Mouse (Mus musculus): ENCODE measurements at regions not wholly inside any gene's neighbourhood (a gene's known extent, or its start where the extent isn't known, plus 50 kb on each side); places are given as distances from the start of the nearest gene placed in this dataset. TPM values are rescaled to one million over a fixed set of nuclear protein-coding genes. Genes with fewer than 3 reads are reported as not detected.

DNA sequence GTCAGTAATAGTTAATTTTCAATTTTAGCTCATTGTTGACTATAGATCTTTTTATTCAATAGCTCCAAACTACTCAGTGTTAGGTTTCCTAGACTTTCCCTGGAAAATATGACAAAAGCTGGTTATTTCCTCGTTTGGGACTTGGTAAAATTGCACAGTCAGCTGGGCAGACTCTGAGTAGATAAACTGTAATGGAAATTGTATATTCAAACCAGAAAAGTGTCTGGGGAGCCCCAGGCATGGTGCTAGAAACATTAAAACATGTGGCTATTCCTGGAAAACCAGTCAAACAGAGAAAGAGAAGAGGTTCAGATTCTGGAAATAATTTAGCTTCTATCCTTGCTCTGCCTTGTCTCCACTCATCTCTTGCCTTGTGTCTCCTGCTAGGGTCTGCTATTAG is 66.4 kb upstream of the Cxxc4 start:
- no peaks in the 10 kb centered on the region for H3K27me3 ChIP-seq (ENCODE audit: control insufficient read depth, insufficient read depth, low read length)
- no peaks in the 10 kb centered on the region for H3K4me1 ChIP-seq (ENCODE audit: control insufficient read depth in 2 of 2, insufficient read depth in 2 of 2, low read length in 2 of 2)
- H3K36me3 ChIP-seq (ENCODE audit: control insufficient read depth, insufficient read depth, low read length): no peaks in the 10 kb centered on the region
- no peak overlapping the region for H3K4me3 ChIP-seq (ENCODE audit: control insufficient read depth in 1 of 2, insufficient read depth in 1 of 2, low read depth in 1 of 2, low read length in 2 of 2)
- no peak overlapping the region for H3K27ac ChIP-seq (replicated peaks in 1 of 2; ENCODE audit: control insufficient read depth in 1 of 2, insufficient read depth in 1 of 2, low read depth in 2 of 2, low read length in 2 of 2)
- H3K4me2 ChIP-seq (ENCODE audit: low read length): no peak overlapping the region
- H3K9ac ChIP-seq (ENCODE audit: low read length): no peak overlapping the region
- no peak for ATAC-seq (ENCODE audit: insufficient number of reproducible peaks, insufficient read depth, low FRiP score, low read depth)
- no peaks in the 10 kb centered on the region for H3K9me3 ChIP-seq (ENCODE audit: control insufficient read depth, low read length)
- 33% methylated on average over 1 of the region's 1 CpGs for WGBS

DNA sequence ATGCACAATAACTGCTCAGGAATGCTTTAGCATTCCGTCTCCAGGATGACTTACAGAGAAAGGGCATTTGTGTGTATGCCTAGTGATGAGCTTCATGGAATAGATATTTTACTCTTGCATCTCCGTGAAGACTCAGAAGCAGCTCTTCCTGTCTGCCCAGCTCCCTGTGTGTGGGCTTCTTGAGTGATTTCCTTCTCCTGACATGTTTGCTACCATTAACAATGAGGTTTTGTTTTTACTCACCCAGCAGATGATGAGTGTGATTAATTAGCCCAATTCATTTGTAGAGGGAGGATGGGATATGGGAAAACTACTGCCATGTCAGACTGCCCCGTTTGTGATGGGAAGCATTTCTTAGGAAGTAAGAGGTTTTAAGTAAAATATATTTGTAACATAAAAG is 63.9 kb upstream of the Cxxc4 start:
- no peak overlapping the region for H3K4me2 ChIP-seq (ENCODE audit: low read length)
- H3K4me1 ChIP-seq (ENCODE audit: control insufficient read depth in 2 of 2, insufficient read depth in 2 of 2, low read length in 2 of 2): no peaks in the 10 kb centered on the region
- no peak overlapping the region for H3K9ac ChIP-seq (ENCODE audit: low read length)
- no peaks in the 10 kb centered on the region for H3K36me3 ChIP-seq (ENCODE audit: control insufficient read depth, insufficient read depth, low read length)
- no peaks in the 10 kb centered on the region for H3K9me3 ChIP-seq (ENCODE audit: control insufficient read depth, low read length)
- H3K4me3 ChIP-seq (ENCODE audit: control insufficient read depth in 1 of 2, insufficient read depth in 1 of 2, low read depth in 1 of 2, low read length in 2 of 2): no peak overlapping the region
- H3K27me3 ChIP-seq (ENCODE audit: control insufficient read depth, insufficient read depth, low read length): no peaks in the 10 kb centered on the region
- 54% methylated on average over 3 of the region's 3 CpGs for WGBS
- ATAC-seq (ENCODE audit: insufficient number of reproducible peaks, insufficient read depth, low FRiP score, low read depth): no peak
- H3K27ac ChIP-seq (replicated peaks in 1 of 2; ENCODE audit: control insufficient read depth in 1 of 2, insufficient read depth in 1 of 2, low read depth in 2 of 2, low read length in 2 of 2): no peak overlapping the region

DNA sequence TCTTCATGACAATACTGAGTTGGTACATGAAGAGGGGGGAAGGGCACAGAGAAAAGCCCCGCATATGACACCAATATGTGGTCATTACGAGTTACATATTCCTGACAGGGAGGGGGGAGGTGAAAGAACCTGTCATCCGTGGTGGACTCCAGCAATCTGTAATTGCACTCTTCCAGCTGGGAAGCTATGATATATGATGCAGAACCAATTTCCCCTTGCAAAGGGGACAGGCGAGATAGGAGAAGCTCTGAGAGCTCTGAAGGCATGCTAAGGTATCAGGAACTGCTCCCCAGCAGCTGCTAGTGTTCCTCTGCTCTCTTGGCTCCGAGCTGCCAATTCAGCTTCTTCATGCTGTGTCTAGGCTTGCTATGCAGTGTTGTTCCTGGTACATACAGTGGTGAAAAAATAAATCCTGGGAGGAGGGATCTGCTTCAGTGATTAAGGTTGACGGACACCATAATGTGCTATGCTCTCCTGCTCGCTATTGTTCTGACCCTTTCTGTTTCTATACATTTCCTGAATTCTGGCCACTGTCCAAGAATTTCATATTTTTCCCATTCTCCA is 57.7 kb upstream of the Cxxc4 start:
- Histone ChIP-seq H3K27me3 (ENCODE audit: control insufficient read depth, insufficient read depth, low read length) (no peaks in the 10 kb centered on the region), H3K4me3 (ENCODE audit: control insufficient read depth in 1 of 2, insufficient read depth in 1 of 2, low read depth in 1 of 2, low read length in 2 of 2) (no peak overlapping the region), H3K4me2 (ENCODE audit: low read length) (no peak overlapping the region), H3K27ac (replicated peaks in 1 of 2; ENCODE audit: control insufficient read depth in 1 of 2, insufficient read depth in 1 of 2, low read depth in 2 of 2, low read length in 2 of 2) (no peak overlapping the region), H3K9me3 (ENCODE audit: control insufficient read depth, low read length) (0 out of 2 replicates have a peak, but pooled peaks cover 3% of the 10 kb centered on the region), H3K36me3 (ENCODE audit: control insufficient read depth, insufficient read depth, low read length) (no peaks in the 10 kb centered on the region), H3K4me1 (ENCODE audit: control insufficient read depth in 2 of 2, insufficient read depth in 2 of 2, low read length in 2 of 2) (no peaks in the 10 kb centered on the region; a peak in 1 of 4 replicates), H3K9ac (ENCODE audit: low read length) (no peak overlapping the region)
- no peak for ATAC-seq (ENCODE audit: insufficient number of reproducible peaks, insufficient read depth, low FRiP score, low read depth)
- 67% methylated on average over 7 of the region's 7 CpGs for WGBS

DNA sequence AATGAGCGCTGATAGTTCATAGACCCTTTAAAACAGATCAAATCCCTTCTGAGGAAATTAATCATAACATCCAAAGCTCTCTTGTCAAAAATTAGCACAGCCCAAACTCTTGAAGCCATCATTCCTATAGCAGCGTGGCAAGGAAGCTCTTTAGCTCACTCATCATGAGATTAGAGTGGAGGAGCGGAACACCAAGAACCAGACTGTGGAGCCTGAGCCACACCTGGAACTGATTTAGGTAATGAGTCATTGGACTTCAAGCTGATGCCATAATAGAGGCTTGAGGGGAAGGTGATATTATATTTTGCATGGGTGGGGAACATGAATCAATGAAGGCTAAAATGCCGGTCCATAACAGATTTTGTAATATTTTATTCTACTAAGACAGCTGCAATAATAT is 52.2 kb upstream of the Cxxc4 start:
- H3K9ac ChIP-seq (ENCODE audit: low read length): no peak overlapping the region
- 87% methylated on average over 4 of the region's 4 CpGs for WGBS
- no peaks in the 10 kb centered on the region for H3K27me3 ChIP-seq (ENCODE audit: control insufficient read depth, insufficient read depth, low read length)
- 0 out of 2 replicates have a peak, but pooled peaks cover 3% of the 10 kb centered on the region for H3K9me3 ChIP-seq (ENCODE audit: control insufficient read depth, low read length)
- ATAC-seq (ENCODE audit: insufficient number of reproducible peaks, insufficient read depth, low FRiP score, low read depth): no peak
- H3K4me1 ChIP-seq (ENCODE audit: control insufficient read depth in 2 of 2, insufficient read depth in 2 of 2, low read length in 2 of 2): peaks cover 0 to 5% of the 10 kb centered on the region in 2 experiments; a peak in 1 of 4 replicates
- H3K4me2 ChIP-seq (ENCODE audit: low read length): no peak overlapping the region
- H3K27ac ChIP-seq (replicated peaks in 1 of 2; ENCODE audit: control insufficient read depth in 1 of 2, insufficient read depth in 1 of 2, low read depth in 2 of 2, low read length in 2 of 2): no peak overlapping the region
- H3K4me3 ChIP-seq (ENCODE audit: control insufficient read depth in 1 of 2, insufficient read depth in 1 of 2, low read depth in 1 of 2, low read length in 2 of 2): no peak overlapping the region
- H3K36me3 ChIP-seq (ENCODE audit: control insufficient read depth, insufficient read depth, low read length): no peaks in the 10 kb centered on the region

Small RNA genes lying in the stretch of these regions (microRNA-seq; reads per million reads assigned to microRNA genes)
- not detected for gene Gm44361
